Mouse (Mus musculus): ENCODE data around the gene Stox1.
"Not testable (repeated sequence)": the region's sequence is repeated elsewhere in the genome, so short reads cannot be mapped to it uniquely, and the experiment has no call there.

Gene Stox1

GRCm38 (mm10) chr10:62725771-62726687 is at the start of gene Stox1:
Stox1 (minus strand) TSS chr10:62726128.
- in situ Hi-C loops (cut with MboI; ENCODE audit: low sequenced_read_pairs) = no loop called here

GRCm38 (mm10) chr10:62750781-62751180 is 24.9 kb upstream of the Stox1 start:
- in situ Hi-C loops (cut with MboI; ENCODE audit: low sequenced_read_pairs) = no loop called here

- in situ Hi-C loops (cut with MboI; ENCODE audit: low sequenced_read_pairs) = no loop called here
Observed at GRCm38 (mm10) chr10:62739961-62740737, 14.2 kb upstream of the Stox1 start.

GRCm38 (mm10) chr10:62736965-62737688 is 11.2 kb upstream of the Stox1 start:
- in situ Hi-C loops (cut with MboI; ENCODE audit: low sequenced_read_pairs) = no loop called here

GRCm38 (mm10) chr10:62730826-62731225 is 4.9 kb upstream of the Stox1 start:
- in situ Hi-C loops (cut with MboI; ENCODE audit: low sequenced_read_pairs) = no loop called here

- in situ Hi-C loops (cut with MboI; ENCODE audit: low sequenced_read_pairs) = no loop called here
Observed at GRCm38 (mm10) chr10:62724936-62725335, 992 bp downstream of the Stox1 start.

- in situ Hi-C loops (cut with MboI; ENCODE audit: low sequenced_read_pairs) = no loop called here
Observed at GRCm38 (mm10) chr10:62722701-62723100, 3.2 kb downstream of the Stox1 start.

- in situ Hi-C loops (cut with MboI; ENCODE audit: low sequenced_read_pairs) = not testable (repeated sequence)
Observed at GRCm38 (mm10) chr10:62720574-62720973, 5.4 kb downstream of the Stox1 start.

- in situ Hi-C loops (cut with MboI; ENCODE audit: low sequenced_read_pairs) = no loop called here
Observed at GRCm38 (mm10) chr10:62713457-62713856, 12.5 kb downstream of the Stox1 start.

- in situ Hi-C loops (cut with MboI; ENCODE audit: low sequenced_read_pairs) = no loop called here
Observed at GRCm38 (mm10) chr10:62703579-62703978, 22.3 kb downstream of the Stox1 start.

- in situ Hi-C loops (cut with MboI; ENCODE audit: low sequenced_read_pairs) = no loop called here
Observed at GRCm38 (mm10) chr10:62702436-62702835, 23.5 kb downstream of the Stox1 start.

GRCm38 (mm10) chr10:62692771-62693170 is 33.2 kb downstream of the Stox1 start:
- in situ Hi-C loops (cut with MboI; ENCODE audit: low sequenced_read_pairs) = no loop called here

- in situ Hi-C loops (cut with MboI; ENCODE audit: low sequenced_read_pairs) = no loop called here
Observed at GRCm38 (mm10) chr10:62692244-62692643, 33.7 kb downstream of the Stox1 start.

GRCm38 (mm10) chr10:62687032-62687674 is 38.8 kb downstream of the Stox1 start:
- in situ Hi-C loops (cut with MboI; ENCODE audit: low sequenced_read_pairs) = no loop called here

GRCm38 (mm10) chr10:62683043-62683442 is 42.9 kb downstream of the Stox1 start:
- in situ Hi-C loops (cut with MboI; ENCODE audit: low sequenced_read_pairs) = no loop called here

GRCm38 (mm10) chr10:62679833-62680232 is 46.1 kb downstream of the Stox1 start:
- in situ Hi-C loops (cut with MboI; ENCODE audit: low sequenced_read_pairs) = no loop called here

GRCm38 (mm10) chr10:62677329-62677728 is 48.6 kb downstream of the Stox1 start:
- in situ Hi-C loops (cut with MboI; ENCODE audit: low sequenced_read_pairs) = no loop called here

GRCm38 (mm10) chr10:62676196-62676595 is 49.7 kb downstream of the Stox1 start:
- in situ Hi-C loops (cut with MboI; ENCODE audit: low sequenced_read_pairs) = no loop called here

GRCm38 (mm10) chr10:62672359-62672758 is 53.6 kb downstream of the Stox1 start:
- in situ Hi-C loops (cut with MboI; ENCODE audit: low sequenced_read_pairs) = no loop called here

- in situ Hi-C loops (cut with MboI; ENCODE audit: low sequenced_read_pairs) = no loop called here
Observed at GRCm38 (mm10) chr10:62669245-62669644, 56.7 kb downstream of the Stox1 start.

GRCm38 (mm10) chr10:62668463-62668862 is 57.5 kb downstream of the Stox1 start:
- in situ Hi-C loops (cut with MboI; ENCODE audit: low sequenced_read_pairs) = no loop called here
